Mouse (Mus musculus) kidney, adult 2 months (tissue): ENCODE results near the gene Olfr551. TPM values are rescaled to one million over a fixed set of nuclear protein-coding genes. Genes with fewer than 3 reads are reported as not detected.

ENCODE experiments used
- DNase-seq: peaks from one replicate; pipeline ENCODE4 v3.0.0; 2021
- H3K27ac ChIP-seq: fragments of 200-500 bp; 2 replicates; pipeline ENCODE4 v1.5.1; 2012; ENCODE audit warnings: low read depth, low read length, control low read depth, inconsistent platforms; ENCODE audit not compliant: insufficient read depth
- H3K27me3 ChIP-seq: fragments of 200-500 bp; replicated peaks from 2 replicates; pipeline ENCODE4 v1.6.1; 2012; ENCODE audit warnings: mild to moderate bottlenecking, moderate library complexity, low read length, inconsistent platforms; ENCODE audit not compliant: control insufficient read depth, insufficient read depth
- H3K36me3 ChIP-seq: fragments of 200-500 bp; 2 replicates; pipeline ENCODE4 v1.6.1; 2012; ENCODE audit warnings: mild to moderate bottlenecking, moderate library complexity, low read length, inconsistent platforms; ENCODE audit not compliant: control insufficient read depth, insufficient read depth
- H3K4me1 ChIP-seq: fragments of 200-500 bp; 2 replicates; pipeline ENCODE4 v1.6.1; 2011; ENCODE audit warnings: low read length; ENCODE audit not compliant: control insufficient read depth, insufficient read depth
- H3K4me3 ChIP-seq: fragments of 200-500 bp; 2 replicates; pipeline ENCODE4 v1.5.1; 2011; ENCODE audit warnings: mild to moderate bottlenecking, low read depth, low read length, control low read depth; ENCODE audit not compliant: insufficient read depth
- CTCF ChIP-seq: fragments of 200-500 bp; conservative IDR thresholded peaks from 2 replicates; pipeline ENCODE4 v1.5.1; 2011; ENCODE audit warnings: low read depth, mild to moderate bottlenecking, control low read depth, low read length, moderate library complexity, mixed read lengths; ENCODE audit not compliant: insufficient read depth, insufficient read length
- POLR2A ChIP-seq: fragments of 200-500 bp; IDR thresholded peaks from one replicate; pipeline ENCODE4 v1.6.1; 2011; ENCODE audit warnings: low read depth, low read length, control low read depth
- WGBS: fragments of 180-500 bp; shearing (Covaris S2); methylation state at CpG from one replicate; pipeline ENCODE4 v1.1.7; 2018; 5-methylcytosine and 5-hydroxymethylcytosine counted together
- polyA plus RNA-seq: library from polyadenylated mRNA; depleted of rRNA; stranded (reverse); fragments of >200 nt; gene quantifications from 2 replicates; pipeline ENCODE4 v1.2.3, GENCODE M21; 2012; rRNA removed

Olfr551 gene
- polyA plus RNA-seq, 1 experiment: not detected

DNA sequence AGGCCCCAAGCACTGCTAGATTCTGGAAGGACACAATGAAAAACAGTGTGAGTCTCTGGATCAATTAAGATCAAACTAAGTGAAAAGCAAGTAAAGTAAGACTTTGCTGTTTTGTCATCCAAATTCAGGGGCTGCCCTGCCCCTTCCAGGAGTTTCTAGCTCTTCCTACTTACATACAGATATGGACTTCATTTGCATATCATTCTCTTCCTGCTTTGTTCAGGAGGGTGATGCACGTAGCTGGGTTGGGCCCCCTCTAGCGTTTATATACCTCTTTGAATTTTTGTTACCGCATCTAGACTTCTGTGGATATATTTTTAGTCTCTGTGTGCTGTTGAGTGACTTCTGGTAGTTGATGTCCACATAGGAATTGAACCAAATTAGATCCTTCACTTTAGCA is 50.4 kb downstream of the Olfr551 start:
- Histone ChIP-seq H3K4me3 (no peak overlapping the region), H3K4me1 (no peaks in the 10 kb centered on the region), H3K36me3 (no peaks in the 10 kb centered on the region), H3K27ac (no peak overlapping the region), H3K27me3 (no peaks in the 10 kb centered on the region)
- TF ChIP-seq POLR2A: no peak
- TF ChIP-seq CTCF: no peak
- 44% methylated on average over 3 of the region's 3 CpGs for WGBS
- no peak for DNase-seq

DNA sequence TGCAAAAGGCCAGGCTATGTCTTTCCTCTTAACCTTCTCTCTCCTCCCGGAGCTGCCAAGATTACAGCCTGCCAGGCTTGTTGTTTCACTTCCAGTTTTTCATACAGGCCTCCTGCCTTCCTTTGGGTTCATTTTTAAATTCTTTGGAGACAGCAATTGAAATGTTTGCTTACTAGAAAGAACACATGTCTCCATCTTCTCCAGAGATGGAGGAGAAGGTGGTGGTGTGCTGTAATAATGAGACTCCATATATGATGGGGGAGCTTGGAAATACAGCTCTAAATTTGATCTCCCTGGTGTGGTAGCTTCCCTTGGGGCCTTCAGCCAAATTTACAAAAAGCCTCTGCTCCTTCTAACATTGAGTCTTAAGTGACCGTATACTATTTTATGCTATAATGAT is 51.1 kb downstream of the Olfr551 start, which contains the start of gene Olfr548-ps1:
TSS of gene Olfr548-ps1 (plus strand) at position 301 of the 400 bp plus-strand sequence.
- DNase-seq: no peak
- Histone ChIP-seq H3K27me3 (no peaks in the 10 kb centered on the region), H3K36me3 (no peaks in the 10 kb centered on the region), H3K4me1 (no peaks in the 10 kb centered on the region), H3K4me3 (no peak within 1 kb of the TSS), H3K27ac (no peak within 1 kb of the TSS)
- WGBS: 84% methylated on average over 2 of the region's 2 CpGs
- TF ChIP-seq CTCF (no peak), POLR2A (no peak)

DNA sequence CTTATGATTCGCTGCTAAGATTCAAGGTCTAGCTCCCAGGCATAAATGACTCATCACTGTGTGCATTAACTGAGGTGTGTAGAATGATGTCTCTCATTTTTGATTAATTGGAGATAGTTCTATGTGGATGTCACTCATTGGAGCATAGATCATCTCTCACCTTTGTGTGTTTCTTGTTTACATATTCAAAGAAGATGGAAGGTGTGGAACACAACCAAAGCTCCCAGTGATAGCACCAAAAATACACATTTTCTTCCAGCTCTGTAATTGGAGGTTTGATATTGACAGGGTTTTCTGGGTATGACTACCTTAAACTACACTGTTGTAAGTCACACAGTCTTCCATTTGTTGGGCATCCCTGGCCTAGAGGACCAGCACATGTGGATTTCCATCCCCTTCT is 57.2 kb downstream of the Olfr551 start, which contains the start of gene Olfr547:
TSS of gene Olfr547 (plus strand) at position 301 of the 400 bp plus-strand sequence.
- DNase-seq: no peak
- Histone ChIP-seq H3K4me3 (no peak within 1 kb of the TSS), H3K27ac (no peak within 1 kb of the TSS), H3K36me3 (no peaks in the 10 kb centered on the region), H3K27me3 (no peaks in the 10 kb centered on the region), H3K4me1 (no peaks in the 10 kb centered on the region)
- TF ChIP-seq CTCF: no peak
- TF ChIP-seq POLR2A: no peak
- WGBS: 79% methylated on average over 1 of the region's 1 CpGs

Other genes starting within 250 kb of the Olfr551 start
- 5.2 and 6.3 TPM in 2 replicates for gene Rrm1, start 150.2 kb downstream of the Olfr551 start, polyA plus RNA-seq
- gene Olfr543, start 110.2 kb downstream of the Olfr551 start, polyA plus RNA-seq: not detected in 2 replicates
- gene Olfr544, start 103.6 kb downstream of the Olfr551 start, polyA plus RNA-seq: not detected in 2 replicates
- not detected in 2 replicates for gene Olfr545, start 92.3 kb downstream of the Olfr551 start, polyA plus RNA-seq
- gene Olfr547, start 57.1 kb downstream of the Olfr551 start, polyA plus RNA-seq: not detected in 2 replicates
- gene Olfr548-ps1, start 51.0 kb downstream of the Olfr551 start, polyA plus RNA-seq: not detected in 2 replicates
- not detected in 2 replicates for gene Olfr549, start 42.0 kb downstream of the Olfr551 start, polyA plus RNA-seq
- 3.7 and 4.5 TPM in 2 replicates for gene Trim21, start 26.4 kb downstream of the Olfr551 start, polyA plus RNA-seq
- gene Olfr550, start 20.4 kb downstream of the Olfr551 start, polyA plus RNA-seq: not detected in 2 replicates
- not detected in 2 replicates for gene Olfr552, start 5.9 kb upstream of the Olfr551 start, polyA plus RNA-seq
- gene Olfr553, start 26.3 kb upstream of the Olfr551 start, polyA plus RNA-seq: not detected in 2 replicates
- gene Olfr554, start 46.5 kb upstream of the Olfr551 start, polyA plus RNA-seq: not detected in 2 replicates
- not detected in 2 replicates for gene Olfr555, start 66.9 kb upstream of the Olfr551 start, polyA plus RNA-seq
- not detected in 2 replicates for gene Olfr556, start 73.0 kb upstream of the Olfr551 start, polyA plus RNA-seq
- gene Trim68, start 95.4 kb upstream of the Olfr551 start, polyA plus RNA-seq: 9.7 and 11.7 TPM in 2 replicates
- not detected in 2 replicates for gene Olfr557, start 104.0 kb upstream of the Olfr551 start, polyA plus RNA-seq
- 1.9 and 2.6 TPM in 2 replicates for gene Olfr558, start 110.3 kb upstream of the Olfr551 start, polyA plus RNA-seq
- gene Olfr33, start 127.2 kb upstream of the Olfr551 start, polyA plus RNA-seq: not detected in 2 replicates
- gene Olfr559, start 135.6 kb upstream of the Olfr551 start, polyA plus RNA-seq: not detected in 2 replicates
- not detected in 2 replicates for gene Olfr560, start 167.5 kb upstream of the Olfr551 start, polyA plus RNA-seq
- 1.9 and 3.2 TPM in 2 replicates for gene Olfr78, start 167.6 kb upstream of the Olfr551 start, polyA plus RNA-seq
- not detected in 2 replicates for gene Olfr561, start 179.3 kb upstream of the Olfr551 start, polyA plus RNA-seq
- gene Olfr564, start 211.6 kb upstream of the Olfr551 start, polyA plus RNA-seq: not detected in 2 replicates